Mouse (Mus musculus): ENCODE data around the gene Crx.

Crx gene

GRCm38 (mm10) chr7:15864104-15864503, 15.7 kb downstream of the Crx start:
- no peak for DNase-seq (ENCODE audit: low read depth, low spot score)

- DNase-seq (ENCODE audit: low read depth, low spot score) = peak; percentile 45
These were observed 20.1 kb downstream of the Crx start for GRCm38 (mm10) chr7:15859657-15860056.

- DNase-seq (ENCODE audit: low read depth, low spot score) = no peak
These were observed 40.2 kb downstream of the Crx start, which contains the start of gene Obox6 for GRCm38 (mm10) chr7:15839578-15839977. Gene Obox6, minus strand, starts transcription at chr7:15839678.
